Mouse (Mus musculus): ENCODE measurements around the gene Piezo1. TPM values are rescaled to one million over a fixed set of nuclear protein-coding genes. Genes with fewer than 3 reads are reported as not detected.

Gene Piezo1
- 14.6 and 15.6 TPM in 2 replicates for polyA plus RNA-seq (2015; fragmentation: Nextera tagmentation; extraction: Ambion mirVana)

DNA sequence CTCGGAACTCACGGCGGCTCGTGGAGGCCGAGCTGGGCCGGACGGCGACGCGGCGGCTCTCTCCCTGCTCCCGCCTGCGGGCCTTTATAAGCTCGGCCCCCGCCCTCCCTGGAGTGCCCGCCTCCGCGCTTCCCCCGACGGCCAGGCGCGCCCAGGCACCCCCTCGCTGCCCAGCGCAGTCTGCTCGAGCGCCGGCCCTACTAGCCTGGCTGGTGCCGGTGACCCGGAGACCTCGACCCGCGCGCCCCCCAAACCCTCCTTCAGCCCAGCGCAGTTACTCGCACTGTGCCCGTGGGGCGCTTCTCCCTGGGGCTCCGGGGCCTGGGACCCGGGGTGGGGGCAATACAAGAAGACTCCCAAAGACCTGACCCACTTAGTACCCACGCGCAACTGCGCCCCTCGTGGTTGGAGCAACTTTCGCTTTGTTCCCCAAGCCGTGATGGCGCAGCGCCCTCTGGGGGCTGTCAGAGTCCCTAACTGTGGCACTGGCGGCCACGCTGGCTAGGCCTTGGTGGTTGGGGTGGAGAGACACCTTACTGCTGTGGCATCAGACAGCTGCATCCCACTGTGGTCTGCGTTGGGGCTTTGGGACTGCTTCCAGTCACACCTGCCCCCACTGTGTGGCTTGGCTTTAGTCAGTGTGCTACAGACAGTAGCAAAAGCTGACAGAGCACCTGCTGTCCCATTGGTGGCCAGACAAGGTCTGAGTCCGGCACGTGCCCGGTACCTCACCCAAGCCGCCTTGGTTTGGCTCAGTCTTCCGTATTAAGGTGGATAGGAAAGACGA is at the start of gene Piezo1:
Gene Piezo1, minus strand, starts transcription at position 65 of the 787 bp plus-strand sequence.

DNA sequence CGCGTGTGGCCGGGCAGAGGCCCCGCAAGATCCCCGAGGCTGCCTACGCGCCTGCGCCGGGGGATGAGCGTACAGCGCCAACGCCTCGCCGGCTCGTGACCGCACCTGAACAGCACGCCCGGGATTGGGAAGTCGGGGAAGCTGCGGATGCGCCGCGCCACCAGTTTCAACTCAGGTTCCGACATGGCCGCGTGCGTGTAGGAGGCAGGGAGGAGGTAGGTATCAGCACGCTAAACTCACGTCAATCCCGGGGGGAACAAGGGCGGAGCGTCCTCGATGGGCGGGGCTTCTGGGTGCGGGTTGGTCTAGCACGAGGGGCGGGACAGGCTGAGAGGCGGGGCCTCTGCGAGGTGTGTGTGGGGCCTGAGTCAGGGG is 25.5 kb upstream of the Piezo1 start, which contains the start of gene Aprt:
Gene Aprt, minus strand, starts transcription at position 262 of the 375 bp plus-strand sequence.

DNA sequence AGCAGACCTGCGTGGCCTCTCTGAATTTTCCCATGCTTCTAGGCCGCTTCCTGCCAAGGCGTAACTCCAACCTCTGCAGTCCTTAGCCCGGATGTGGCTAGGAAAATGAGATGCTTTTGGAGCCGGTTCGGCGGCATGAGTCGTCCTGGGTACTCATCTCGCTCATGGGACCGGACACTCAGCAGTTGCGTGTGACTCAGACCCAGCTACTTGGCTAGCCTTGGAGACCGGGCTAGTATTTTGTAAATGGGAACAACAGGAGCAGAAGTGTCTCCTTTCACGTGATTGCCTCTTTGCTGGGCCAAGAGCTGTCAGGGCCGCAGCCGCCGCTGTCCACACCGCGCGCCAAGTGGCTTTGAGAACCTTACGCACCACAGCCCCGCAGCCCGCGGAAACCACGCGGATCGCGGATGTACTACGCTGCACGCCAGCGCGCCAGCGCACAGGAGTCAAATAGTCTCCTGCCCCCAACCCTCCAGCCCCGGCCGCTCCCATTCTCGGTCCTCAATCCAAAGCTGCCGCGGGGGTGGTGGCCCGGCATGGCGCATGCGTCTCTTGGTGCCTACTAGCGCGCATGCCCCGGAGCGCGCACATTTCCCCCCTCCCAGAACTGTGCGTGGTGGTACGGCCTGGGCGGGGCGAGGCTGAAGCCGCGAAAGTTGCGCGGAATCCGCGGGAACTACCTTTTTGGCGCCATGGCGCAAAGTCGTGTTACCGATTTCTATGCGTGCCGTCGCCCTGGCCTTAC is 16.4 kb upstream of the Piezo1 start, which contains the start of gene Cdt1:
Gene Cdt1, plus strand, starts transcription at position 655 of the 748 bp plus-strand sequence.

DNA sequence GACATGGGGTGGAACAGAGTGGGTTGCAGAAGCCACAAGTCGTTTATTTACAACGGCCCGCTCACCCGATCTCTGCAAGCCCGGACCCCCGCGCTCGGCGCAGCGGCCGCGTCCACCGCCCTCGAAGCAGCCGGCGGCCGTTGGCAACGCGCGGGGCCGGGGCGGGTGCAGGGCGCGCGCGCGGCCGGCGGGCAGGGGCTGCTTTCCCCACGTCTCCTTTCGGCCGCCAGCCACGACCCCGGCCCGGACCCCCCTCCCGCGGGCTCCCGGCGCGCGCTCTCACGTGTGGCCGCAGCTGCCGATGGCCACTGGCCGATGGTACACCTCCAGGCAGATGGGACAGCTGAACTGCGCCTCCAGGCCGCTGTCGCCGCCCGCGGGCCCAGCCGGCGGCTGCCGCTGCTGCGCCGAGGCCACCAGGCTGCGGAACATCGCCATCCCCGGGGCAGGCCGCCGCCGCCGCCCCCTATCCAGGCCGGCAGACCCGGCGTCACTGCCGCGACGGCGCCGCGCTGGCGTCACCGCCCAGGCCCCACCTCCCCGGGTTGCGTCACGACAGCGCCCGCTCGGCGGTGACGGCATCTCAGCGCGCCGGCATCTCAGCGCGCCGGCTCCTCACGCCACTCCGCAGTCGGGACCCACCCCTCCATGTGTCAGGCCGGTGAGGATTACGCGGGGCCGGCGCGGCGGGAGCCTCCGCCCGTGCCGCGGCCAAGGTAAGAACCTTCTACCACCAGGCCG is 75.4 kb downstream of the Piezo1 start, which contains the start of the genes Rnf166 and Ctu2:
Gene Rnf166, minus strand, starts transcription at position 485 of the 741 bp plus-strand sequence.
Gene Ctu2, plus strand, starts transcription at position 564 of the 741 bp plus-strand sequence.

DNA sequence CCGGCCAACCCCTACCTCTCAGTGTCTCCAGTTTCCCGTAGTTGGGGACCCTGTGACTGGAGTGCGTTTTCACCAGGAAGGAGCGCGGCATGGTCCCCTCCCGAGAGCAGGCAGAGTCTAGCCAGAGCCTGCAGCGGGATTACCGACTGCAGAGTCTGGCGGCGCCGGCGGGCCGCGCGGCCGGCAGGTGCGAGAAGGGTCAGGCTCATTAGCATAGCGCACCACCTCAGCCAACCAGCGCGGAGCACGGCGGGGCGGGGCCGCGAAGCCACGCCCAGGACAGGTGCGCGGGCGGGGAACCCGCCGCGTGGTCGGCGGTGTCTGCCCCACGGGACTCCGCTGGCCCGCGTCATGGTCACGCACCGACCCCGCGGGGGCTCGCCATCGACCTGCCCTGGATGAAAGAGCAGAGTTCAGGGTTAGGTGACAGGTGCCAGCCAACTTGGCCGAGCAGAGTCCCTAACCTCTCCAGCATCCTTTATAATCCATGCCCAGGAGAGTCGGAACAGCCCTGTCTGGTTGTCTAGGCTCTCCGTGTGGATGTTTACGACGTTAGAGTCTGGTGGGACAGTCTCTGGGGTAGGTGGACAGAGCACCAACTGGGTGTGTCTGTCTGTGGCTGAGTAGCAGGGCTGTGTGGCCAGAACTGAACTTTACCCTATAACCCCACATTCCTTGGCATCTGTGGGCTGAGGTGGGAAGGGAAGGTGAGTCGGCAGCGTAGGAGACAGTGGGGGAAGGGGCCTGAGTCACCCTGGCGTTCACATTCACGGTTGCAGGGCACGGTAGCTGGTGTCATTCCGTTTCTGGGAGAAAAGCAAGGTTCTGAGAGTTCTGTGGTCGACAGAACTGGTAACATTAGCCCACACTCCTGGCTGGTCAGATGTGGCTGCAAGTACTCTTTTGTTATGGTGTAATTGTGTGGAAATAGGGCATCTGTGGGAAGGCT is 90.3 kb downstream of the Piezo1 start, which contains the start of gene Snai3:
Gene Snai3, minus strand, starts transcription at position 210 of the 949 bp plus-strand sequence.

DNA sequence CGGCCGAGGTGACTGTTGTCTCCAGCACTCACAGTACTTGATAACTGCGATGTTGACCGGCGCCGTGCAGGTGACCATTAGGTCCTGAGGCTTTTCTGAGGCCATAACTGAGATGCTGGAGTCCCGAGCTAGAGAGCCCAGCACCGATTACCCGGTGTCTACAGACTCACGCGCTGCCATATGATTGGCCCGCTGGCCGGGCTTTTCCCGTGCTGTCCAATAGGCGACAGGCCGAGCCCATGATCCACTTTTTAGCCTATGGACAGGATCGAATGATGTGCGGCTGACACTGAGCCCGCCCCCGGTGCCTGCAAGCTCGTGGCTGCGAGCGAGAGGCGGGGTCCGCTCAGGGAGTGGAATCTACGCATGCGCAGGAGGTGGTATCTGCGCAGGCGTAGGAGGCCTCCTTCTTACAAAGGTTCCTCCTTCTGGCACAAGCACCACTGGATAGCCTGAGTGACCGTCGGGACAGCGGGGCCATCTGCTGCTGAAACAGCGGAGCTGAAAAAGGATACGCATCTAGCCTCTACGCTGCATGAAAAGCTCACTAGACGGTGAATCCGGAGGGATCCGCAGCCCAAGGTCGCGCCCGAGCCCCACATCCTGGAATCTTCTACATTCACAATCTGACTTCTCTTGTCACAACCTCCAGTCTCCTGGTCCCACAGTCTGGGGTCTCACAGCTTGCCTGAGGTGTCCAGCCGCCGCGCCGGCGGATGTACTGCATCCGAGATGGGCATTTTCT is 107.7 kb downstream of the Piezo1 start, which contains the start of gene Mvd:
Gene Mvd, minus strand, starts transcription at position 161 of the 745 bp plus-strand sequence.

DNA sequence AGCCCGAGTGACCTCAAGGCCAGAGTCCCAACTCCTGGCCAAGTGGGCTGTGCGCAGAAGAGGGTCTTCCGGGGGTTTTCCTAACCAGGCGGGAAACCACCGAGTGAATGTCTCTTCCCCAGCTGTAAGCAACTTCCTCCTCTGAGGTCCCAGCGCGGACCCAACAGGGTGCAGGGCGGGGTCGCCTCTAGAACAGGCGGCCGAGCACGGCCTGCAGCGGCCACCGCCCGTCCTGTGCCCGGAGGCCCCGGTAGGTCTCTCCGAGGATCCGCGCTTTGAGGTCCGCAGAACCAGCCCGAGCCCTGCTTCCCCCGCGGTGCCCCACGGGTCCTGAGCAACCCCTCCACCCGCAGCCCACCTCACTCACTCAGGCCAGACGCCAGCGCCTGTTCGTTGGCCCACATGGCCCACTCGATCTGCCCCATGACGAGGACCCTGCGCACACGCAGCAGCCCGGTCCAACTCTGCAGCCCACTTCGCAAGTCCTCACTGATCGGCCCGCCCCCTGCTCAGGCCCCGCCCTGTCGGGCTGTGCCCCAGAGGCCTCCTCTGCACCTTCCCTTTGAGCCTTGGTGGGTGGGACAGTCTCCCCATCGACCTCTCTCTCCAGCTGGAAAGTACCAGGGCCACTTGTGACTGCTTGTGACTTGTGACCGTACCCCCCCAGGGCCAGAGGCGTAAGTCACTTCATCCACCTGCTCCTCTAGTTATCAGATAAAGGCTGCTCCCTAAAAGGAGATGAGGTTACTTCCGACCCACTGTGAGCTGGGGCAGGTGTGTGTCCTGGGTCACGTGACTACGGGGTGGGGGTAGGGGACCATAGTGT is 118.5 kb downstream of the Piezo1 start, which contains the start of gene Cyba:
Gene Cyba, minus strand, starts transcription at position 488 of the 826 bp plus-strand sequence.

Small RNA genes lying within 50 kb of the gene (microRNA-seq; reads per million reads assigned to microRNA genes)
- gene Gm24366 = not detected

Other genes with a start within 250 kb of the Piezo1 start
- gene Trhr2, start 190.6 kb downstream of the Piezo1 start, polyA plus RNA-seq (2015; fragmentation: Nextera tagmentation; extraction: Ambion mirVana) = not detected in 2 replicates
- 20.6 and 24.5 TPM in 2 replicates for gene Zc3h18, start 174.7 kb downstream of the Piezo1 start, polyA plus RNA-seq (2015; fragmentation: Nextera tagmentation; extraction: Ambion mirVana)
- not detected in 2 replicates for gene Il17c, start 129.3 kb downstream of the Piezo1 start, polyA plus RNA-seq (2015; fragmentation: Nextera tagmentation; extraction: Ambion mirVana)
- 202 and 293 TPM in 2 replicates for gene Cyba, start 118.4 kb downstream of the Piezo1 start, polyA plus RNA-seq (2015; fragmentation: Nextera tagmentation; extraction: Ambion mirVana)
- gene Mvd, start 107.9 kb downstream of the Piezo1 start, polyA plus RNA-seq (2015; fragmentation: Nextera tagmentation; extraction: Ambion mirVana) = 32.1 and 54.5 TPM in 2 replicates
- gene Snai3, start 90.6 kb downstream of the Piezo1 start, polyA plus RNA-seq (2015; fragmentation: Nextera tagmentation; extraction: Ambion mirVana) = 1.0 and 1.3 TPM in 2 replicates
- 34.0 and 36.3 TPM in 2 replicates for gene Rnf166, start 75.3 kb downstream of the Piezo1 start, polyA plus RNA-seq (2015; fragmentation: Nextera tagmentation; extraction: Ambion mirVana)
- 27.9 and 35.3 TPM in 2 replicates for gene Ctu2, start 75.2 kb downstream of the Piezo1 start, polyA plus RNA-seq (2015; fragmentation: Nextera tagmentation; extraction: Ambion mirVana)
- 11.5 and 13.2 TPM in 2 replicates for gene Cdt1, start 16.7 kb upstream of the Piezo1 start, polyA plus RNA-seq (2015; fragmentation: Nextera tagmentation; extraction: Ambion mirVana)
- 191 and 265 TPM in 2 replicates for gene Aprt, start 25.6 kb upstream of the Piezo1 start, polyA plus RNA-seq (2015; fragmentation: Nextera tagmentation; extraction: Ambion mirVana)
- gene Galns, start 60.1 kb upstream of the Piezo1 start, polyA plus RNA-seq (2015; fragmentation: Nextera tagmentation; extraction: Ambion mirVana) = 14.7 and 16.4 TPM in 2 replicates
- gene Trappc2l, start 60.3 kb upstream of the Piezo1 start, polyA plus RNA-seq (2015; fragmentation: Nextera tagmentation; extraction: Ambion mirVana) = 54.7 and 74.0 TPM in 2 replicates
- gene Pabpn1l, start 71.4 kb upstream of the Piezo1 start, polyA plus RNA-seq (2015; fragmentation: Nextera tagmentation; extraction: Ambion mirVana) = not detected in 2 replicates
- gene Cbfa2t3, start 147.8 kb upstream of the Piezo1 start, polyA plus RNA-seq (2015; fragmentation: Nextera tagmentation; extraction: Ambion mirVana) = 1.8 TPM in 2 replicates
- gene Acsf3, start 224.2 kb upstream of the Piezo1 start, polyA plus RNA-seq (2015; fragmentation: Nextera tagmentation; extraction: Ambion mirVana) = 8.2 and 10.2 TPM in 2 replicates